Mouse (Mus musculus) right cerebral cortex, adult 18-20 months (tissue): Measurements from ENCODE around the gene Setd6.
A peak's percentile ranks its signal among the peaks of the same experiment; 100 is the strongest.

Source experiments
- DNase-seq: peaks from one replicate; pipeline ENCODE4 v3.0.0; 2022; ENCODE audit warnings: mixed read lengths

Setd6 gene

GRCm38 (mm10) chr8:95711029-95711428 lies 4.7 kb upstream of the Setd6 start:
- DNase-seq, result no peak

GRCm38 (mm10) chr8:95712395-95712794 lies 3.3 kb upstream of the Setd6 start:
- no peak for DNase-seq

DNA sequence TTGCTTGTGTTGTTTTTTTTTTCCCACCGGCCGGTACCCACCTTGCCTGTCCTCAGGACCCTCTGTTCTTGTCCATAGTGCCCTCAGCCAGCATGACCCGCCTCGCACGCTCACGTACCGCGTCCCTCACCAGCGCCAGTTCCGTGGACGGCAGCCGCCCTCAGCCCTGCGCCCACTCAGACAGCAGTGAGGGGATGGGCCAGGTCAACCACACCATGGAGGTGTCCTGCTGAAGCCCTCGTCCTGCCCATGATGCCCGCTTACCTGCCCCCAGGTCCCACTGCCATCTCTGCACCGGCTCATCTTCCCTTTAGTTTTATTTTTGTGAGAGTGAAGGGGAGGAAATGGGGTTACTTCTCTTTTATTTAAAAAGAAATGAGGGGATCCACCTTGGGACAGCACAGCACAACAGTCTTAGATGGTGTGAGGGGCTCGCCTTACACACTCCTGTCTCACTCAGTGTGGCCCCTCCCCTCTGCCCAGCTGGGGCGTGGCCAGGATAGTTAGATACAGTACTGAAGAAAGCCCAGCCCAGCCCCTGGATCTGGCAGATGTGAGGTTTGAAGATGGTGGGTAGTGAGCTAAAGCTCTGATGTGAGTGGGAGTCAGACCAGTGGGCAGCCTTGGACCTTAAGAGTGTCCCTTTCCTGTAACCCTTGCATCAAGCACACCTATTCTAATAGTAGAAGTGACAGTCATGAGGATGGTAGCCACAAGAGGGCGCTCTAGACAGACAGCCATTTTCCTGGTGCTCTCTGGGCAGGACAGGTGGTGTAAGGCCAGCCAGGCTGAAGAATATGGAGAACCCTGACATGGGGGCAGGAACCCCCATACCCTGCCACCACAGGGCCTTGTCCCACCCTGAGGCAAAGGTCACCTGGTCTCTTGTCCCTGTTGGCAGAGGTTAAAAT lies 2.3 kb upstream of the Setd6 start:
- peak; percentile 71 for DNase-seq

DNA sequence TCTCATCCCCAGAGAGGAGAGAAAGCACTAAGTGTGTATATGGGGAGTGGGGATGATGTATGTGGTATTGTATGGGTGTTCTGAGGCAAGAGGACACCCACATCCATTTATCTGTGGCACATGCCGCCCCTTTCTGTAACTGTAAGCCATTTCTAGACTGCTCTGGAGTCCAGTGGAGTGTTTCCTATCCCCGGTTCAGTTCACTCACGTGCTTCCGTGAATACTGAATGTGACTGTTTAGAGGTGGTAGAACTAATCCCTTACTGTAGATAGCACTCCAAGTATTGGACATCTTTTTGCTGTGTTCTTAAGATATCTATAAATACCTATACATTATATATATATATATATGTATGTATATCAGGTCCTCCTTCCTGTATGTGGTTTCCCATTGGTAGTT lies 1.3 kb upstream of the Setd6 start:
- peak; percentile 8 for DNase-seq

DNA sequence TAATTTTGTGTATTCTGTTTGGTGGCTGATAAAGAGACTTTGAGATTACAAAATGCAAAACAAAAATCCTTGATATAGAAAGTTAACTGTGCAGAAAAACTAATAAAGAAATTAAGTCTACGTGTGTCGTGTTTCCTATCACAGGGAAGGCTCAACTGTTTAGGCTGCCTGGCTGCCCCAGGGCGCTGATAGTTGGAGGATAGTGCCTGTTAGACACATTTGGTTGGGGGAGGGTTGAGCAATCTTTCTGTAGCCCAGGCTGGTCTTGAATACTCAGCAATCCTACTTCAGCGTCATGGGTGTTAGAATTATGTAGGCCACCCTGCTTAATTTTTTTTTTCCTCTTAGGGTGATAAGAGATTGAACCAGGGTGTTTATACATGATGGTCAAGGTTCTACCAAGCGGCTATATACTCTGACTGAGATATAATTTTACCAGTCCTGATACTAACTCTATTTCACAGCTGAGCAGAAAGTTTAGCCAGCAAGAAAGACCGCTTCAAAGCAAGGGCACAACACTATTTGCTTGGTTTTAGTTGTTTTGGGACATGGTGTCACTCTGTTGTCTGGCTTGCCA lies 756 bp upstream of the Setd6 start:
- peak; percentile 15 for DNase-seq

DNA sequence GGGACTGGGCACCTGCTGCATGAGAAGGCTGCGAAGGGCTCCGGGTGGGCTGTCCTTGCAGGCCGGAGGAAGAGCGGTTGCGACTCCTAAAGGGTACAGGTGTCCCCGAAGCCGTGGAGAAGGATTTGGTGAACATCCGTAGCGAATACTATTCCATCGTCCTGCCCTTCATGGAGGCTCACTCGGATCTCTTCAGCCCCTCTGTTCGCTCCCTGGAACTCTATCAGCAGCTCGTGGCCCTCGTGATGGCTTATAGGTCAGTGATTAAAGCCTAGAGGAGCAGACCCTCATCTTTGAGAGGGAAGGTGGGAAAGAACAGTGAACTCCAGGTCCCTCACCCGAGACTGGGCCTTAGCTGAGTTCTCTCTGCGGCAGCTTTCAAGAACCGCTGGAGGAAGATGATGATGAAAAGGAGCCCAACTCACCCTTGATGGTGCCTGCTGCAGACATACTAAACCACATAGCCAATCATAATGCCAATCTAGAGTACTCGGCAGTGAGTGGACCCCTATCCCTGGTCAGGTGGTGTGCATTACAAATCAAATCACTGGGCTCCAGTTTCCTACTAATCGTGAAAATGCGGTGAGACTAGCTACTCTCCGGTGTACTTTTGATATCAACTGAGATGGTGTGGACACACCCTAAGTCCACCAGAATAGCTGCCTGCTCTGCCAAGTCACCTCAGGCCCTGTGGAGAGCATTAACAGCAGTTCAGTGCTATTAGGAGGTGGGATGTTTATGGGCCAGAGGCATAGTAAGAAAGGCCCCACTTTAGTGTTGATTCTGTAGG lies 1.1 kb downstream of the Setd6 start:
- DNase-seq, result peak; percentile 7

DNA sequence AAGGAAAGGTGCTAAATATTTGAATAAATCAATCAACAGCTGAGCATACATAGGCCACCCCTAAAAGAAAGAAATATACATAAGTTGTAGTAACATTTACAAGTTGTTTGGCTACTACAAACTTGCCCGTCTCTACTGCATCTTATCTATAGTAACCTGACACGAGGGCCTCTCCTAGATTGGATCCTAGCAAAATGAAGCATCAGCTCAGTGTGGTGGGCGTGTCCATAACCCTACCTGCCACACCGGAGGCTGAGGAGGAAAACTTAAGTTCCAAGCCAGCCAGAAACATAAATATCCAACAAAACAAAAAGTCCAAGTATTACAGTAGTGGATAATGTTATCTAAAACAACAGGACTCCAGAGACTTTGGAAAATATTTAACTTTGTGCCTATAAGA lies 11.9 kb downstream of the Setd6 start:
- no peak for DNase-seq

GRCm38 (mm10) chr8:95738596-95738995 lies 22.9 kb downstream of the Setd6 start:
- peak; percentile 42 for DNase-seq

GRCm38 (mm10) chr8:95741732-95742131 lies 26.1 kb downstream of the Setd6 start:
- DNase-seq, result no peak

- no peak for DNase-seq
Measured at GRCm38 (mm10) chr8:95748028-95748427, 32.3 kb downstream of the Setd6 start.

GRCm38 (mm10) chr8:95751924-95752323 lies 36.2 kb downstream of the Setd6 start:
- DNase-seq, result no peak

- no peak for DNase-seq
Measured at GRCm38 (mm10) chr8:95760323-95760722, 44.6 kb downstream of the Setd6 start.

DNA sequence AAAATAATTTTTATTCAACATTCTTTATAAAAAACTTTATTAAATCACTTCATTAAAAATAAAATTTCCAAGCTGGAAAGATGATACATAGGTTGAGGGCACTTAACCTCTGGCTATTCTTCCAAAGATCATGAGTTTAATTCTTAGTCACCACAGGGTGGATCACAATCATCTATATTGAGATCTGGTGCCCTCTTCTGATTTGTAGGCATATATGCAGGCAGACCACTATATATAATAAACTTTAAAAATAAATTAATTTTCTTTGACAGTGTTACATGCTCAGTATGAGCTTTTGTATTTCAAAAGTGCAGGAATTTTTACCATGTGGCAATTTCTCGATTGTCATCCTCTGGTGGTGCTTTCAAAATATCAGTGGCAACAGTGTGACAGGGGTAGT lies 48.5 kb downstream of the Setd6 start:
- no peak for DNase-seq
